Mouse (Mus musculus) CH12.LX (cell line): ENCODE results near the gene Pitpnm2. TPM values are rescaled to one million over a fixed set of nuclear protein-coding genes. Genes with fewer than 3 reads are reported as not detected.

Experiments
- DNase-seq: peaks from one replicate; pipeline ENCODE4 v3.0.0-alpha.2; 2013; ENCODE audit errors: extremely low read depth
- H3K27ac ChIP-seq: 2 replicates; pipeline ENCODE4 v1.5.1; 2012; ENCODE audit warnings: low read depth, mild to moderate bottlenecking, control low read depth, moderate library complexity; ENCODE audit not compliant: insufficient read depth
- H3K27me3 ChIP-seq: replicated peaks from 2 replicates; pipeline ENCODE3; 2012; ENCODE audit warnings: inconsistent platforms
- H3K36me3 ChIP-seq, 2 experiments: replicated peaks in 1 of 2; 2 replicates each; pipeline versions ENCODE3 to v1.6.1; 2012; ENCODE audit warnings: inconsistent platforms in 1 of 2, low read length in 1 of 2, mild to moderate bottlenecking in 1 of 2, mixed read lengths in 1 of 2, moderate library complexity in 1 of 2; ENCODE audit not compliant: control insufficient read depth in 1 of 2, insufficient read depth in 1 of 2
- H3K4me1 ChIP-seq, 2 experiments: 2 replicates each; pipeline ENCODE4 v1.6.1; 2012; ENCODE audit warnings: inconsistent platforms in 1 of 2, moderate library complexity in 1 of 2; ENCODE audit not compliant: insufficient read depth in 2 of 2, control insufficient read depth in 1 of 2
- H3K4me2 ChIP-seq: 2 replicates; pipeline ENCODE4 v1.6.1; 2012; ENCODE audit warnings: low read depth, mild to moderate bottlenecking, control low read depth; ENCODE audit not compliant: poor library complexity, insufficient read depth, severe bottlenecking
- H3K4me3 ChIP-seq, 3 experiments: fragments of 150-350 bp in 1 of 3; sonication (generic) in 1 of 3; replicated peaks in 1 of 3; 2 replicates each; pipeline versions ENCODE3 to v1.5.1; 2011 to 2012; ENCODE audit warnings: low read depth in 2 of 3, low read length in 2 of 3, mild to moderate bottlenecking in 2 of 3, moderate library complexity in 2 of 3, control low read depth in 1 of 3, improper control_type of control experiment in 1 of 3, inconsistent platforms in 1 of 3, mixed read lengths in 1 of 3; ENCODE audit not compliant: poor library complexity in 1 of 3
- H3K79me2 ChIP-seq: replicated peaks from 2 replicates; pipeline ENCODE4 v1.6.1; 2012; ENCODE audit warnings: mild to moderate bottlenecking, moderate library complexity; ENCODE audit not compliant: control insufficient read depth, poor library complexity, insufficient read depth, severe bottlenecking; ENCODE audit errors: extremely low read depth
- H3K9ac ChIP-seq: 2 replicates; pipeline ENCODE4 v1.6.1; 2012; ENCODE audit warnings: low read depth, mild to moderate bottlenecking, control low read depth, moderate library complexity; ENCODE audit not compliant: insufficient read depth
- H3K9me3 ChIP-seq: replicated peaks from 2 replicates; pipeline ENCODE3; 2012; ENCODE audit warnings: low read length, inconsistent platforms, mixed read lengths
- BHLHE40 ChIP-seq: IDR thresholded peaks from 2 replicates; pipeline ENCODE4 v1.6.1; 2011; ENCODE audit warnings: mild to moderate bottlenecking, low read depth, low read length, improper control_type of control experiment
- CHD1 ChIP-seq: IDR thresholded peaks from 2 replicates; pipeline ENCODE4 v1.6.1; 2012; ENCODE audit warnings: low read depth, low read length, improper control_type of control experiment, inconsistent platforms
- ELF1 ChIP-seq: IDR thresholded peaks from 2 replicates; pipeline ENCODE4 v1.6.1; 2014; ENCODE audit warnings: low read depth, mild to moderate bottlenecking, inconsistent platforms, low read length, improper control_type of control experiment
- EP300 ChIP-seq: IDR thresholded peaks from 2 replicates; pipeline ENCODE4 v1.6.1; 2011; ENCODE audit warnings: low read length, improper control_type of control experiment
- ETS1 ChIP-seq: conservative IDR thresholded peaks from 2 replicates; pipeline ENCODE4 v1.6.1; 2012; ENCODE audit warnings: low read depth, mild to moderate bottlenecking, inconsistent platforms, low read length, improper control_type of control experiment, moderate library complexity
- HCFC1 ChIP-seq: IDR thresholded peaks from 2 replicates; pipeline ENCODE4 v1.6.1; 2012; ENCODE audit warnings: low read depth, mild to moderate bottlenecking, inconsistent platforms, low read length, improper control_type of control experiment
- JUN ChIP-seq: IDR thresholded peaks from 2 replicates; pipeline ENCODE4 v1.6.1; 2011; ENCODE audit warnings: low read depth, mild to moderate bottlenecking, low read length, improper control_type of control experiment, moderate library complexity; ENCODE audit not compliant: insufficient read depth
- KAT2A ChIP-seq: IDR thresholded peaks from 2 replicates; pipeline ENCODE4 v1.6.1; 2012; ENCODE audit warnings: low read length, improper control_type of control experiment, inconsistent platforms; ENCODE audit not compliant: insufficient replicate concordance
- MEF2A ChIP-seq: IDR thresholded peaks from 2 replicates; pipeline ENCODE4 v1.6.1; 2014; ENCODE audit warnings: low read depth, mild to moderate bottlenecking, inconsistent platforms, low read length, improper control_type of control experiment, borderline replicate concordance
- MXI1 ChIP-seq: IDR thresholded peaks from 2 replicates; pipeline ENCODE4 v1.6.1; 2011; ENCODE audit warnings: mild to moderate bottlenecking, low read depth, low read length, improper control_type of control experiment
- MYC ChIP-seq: IDR thresholded peaks from 2 replicates; pipeline ENCODE4 v1.6.1; 2011; ENCODE audit warnings: low read depth, mild to moderate bottlenecking, improper control_type of control experiment, low read length
- NRF1 ChIP-seq: IDR thresholded peaks from 2 replicates; pipeline ENCODE4 v1.6.1; 2014; ENCODE audit warnings: low read depth, mild to moderate bottlenecking, inconsistent platforms, low read length, improper control_type of control experiment, moderate library complexity
- POLR2A ChIP-seq: IDR thresholded peaks from 2 replicates; pipeline ENCODE4 v1.6.1; 2011; ENCODE audit warnings: low read depth, mild to moderate bottlenecking, improper control_type of control experiment, low read length
- POLR2AphosphoS2 ChIP-seq: IDR thresholded peaks from 2 replicates; pipeline ENCODE4 v1.6.1; 2011; ENCODE audit warnings: low read depth, low read length, improper control_type of control experiment
- RAD21 ChIP-seq: IDR thresholded peaks from 2 replicates; pipeline ENCODE4 v1.6.1; 2011; ENCODE audit warnings: low read depth, mild to moderate bottlenecking, low read length, improper control_type of control experiment, moderate library complexity
- RCOR1 ChIP-seq: conservative IDR thresholded peaks from 2 replicates; pipeline ENCODE4 v1.6.1; 2012; ENCODE audit warnings: low read depth, mild to moderate bottlenecking, inconsistent platforms, low read length, improper control_type of control experiment
- SMC3 ChIP-seq: IDR thresholded peaks from 2 replicates; pipeline ENCODE4 v1.6.1; 2011; ENCODE audit warnings: low read depth, low read length, improper control_type of control experiment
- TCF12 ChIP-seq: IDR thresholded peaks from 2 replicates; pipeline ENCODE4 v1.6.1; 2014; ENCODE audit warnings: low read depth, mild to moderate bottlenecking, inconsistent platforms, low read length, improper control_type of control experiment
- UBTF ChIP-seq: IDR thresholded peaks from 2 replicates; pipeline ENCODE4 v1.6.1; 2012; ENCODE audit warnings: low read depth, mild to moderate bottlenecking, inconsistent platforms, low read length, improper control_type of control experiment, moderate library complexity
- USF2 ChIP-seq: conservative IDR thresholded peaks from 2 replicates; pipeline ENCODE4 v1.6.1; 2011; ENCODE audit warnings: low read depth, low read length, improper control_type of control experiment
- ZC3H11A ChIP-seq: IDR thresholded peaks from 2 replicates; pipeline ENCODE4 v1.6.1; 2012; ENCODE audit warnings: low read depth, mild to moderate bottlenecking, inconsistent platforms, low read length, improper control_type of control experiment
- dilution Hi-C: fragments of 300-500 bp; cut with MboI; formaldehyde crosslinking; loops from 2 replicates; pipeline ENCODE4 v1.14.3; 2020; ENCODE audit warnings: low sequenced_read_pairs; ENCODE audit not compliant: extremely low pct_unique_long_range_greater_than_20kb, extremely low pct_ligation_motif_present
- in situ Hi-C: fragments of 300-500 bp; cut with MboI; formaldehyde crosslinking; loops from 3 replicates; pipeline ENCODE4 v1.14.3; 2019; ENCODE audit warnings: low sequenced_read_pairs, low pct_ligation_motif_present, low pct_unique_long_range_greater_than_20kb, mixed read lengths
- polyA plus RNA-seq: library from polyadenylated mRNA; unstranded; fragments of >175 nt; gene quantifications from 2 replicates; pipeline ENCODE4 v1.2.1, GENCODE M21; 2012; ENCODE audit warnings: low read depth; ENCODE audit not compliant: insufficient read length
- total RNA-seq, 2 experiments: library from RNA; depleted of rRNA; stranded (reverse); fragments of 300-350 nt in 1 of 2; fragments of >200 nt in 1 of 2; gene quantifications; 2 replicates each; pipeline ENCODE4 v1.2.3; 2012 to 2014

The Pitpnm2 gene
- total and polyA plus RNA-seq, 3 experiments: 1.0 to 11.9 (median 5.3) TPM

DNA sequence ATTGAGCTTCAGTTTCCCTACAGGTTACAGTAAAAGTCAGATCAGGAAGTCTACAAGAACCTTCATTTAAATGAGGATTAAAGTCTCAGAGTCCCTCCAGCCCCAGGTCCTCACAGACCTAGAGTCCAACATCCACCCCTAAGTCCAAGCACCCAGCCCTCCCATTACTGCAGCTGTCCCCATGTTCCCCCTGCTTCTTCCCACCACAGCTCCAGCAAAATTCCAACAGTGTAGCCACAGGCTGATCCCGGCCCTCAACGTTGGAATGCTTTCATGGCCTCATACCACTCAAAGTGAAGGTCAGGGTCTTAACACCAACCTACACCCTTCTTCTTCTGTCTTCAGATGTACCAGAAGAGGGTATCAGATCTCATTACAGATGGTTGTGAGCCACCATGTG lies 37.9 kb downstream of the Pitpnm2 start:
- dilution Hi-C loops: no loop called here
- Histone ChIP-seq H3K79me2 (no peaks in the 10 kb centered on the region), H3K36me3 (peaks cover 0 to 37% of the 10 kb centered on the region in 2 experiments), H3K4me1 (peaks cover 16 to 42% of the 10 kb centered on the region in 2 experiments), H3K9ac (no peak overlapping the region), H3K4me2 (no peak overlapping the region), H3K27ac (no peak overlapping the region), H3K9me3 (no peaks in the 10 kb centered on the region)
- in situ Hi-C loops: no loop called here
- TF ChIP-seq TCF12 (no peak), POLR2AphosphoS2 (no peak), KAT2A (no peak), NRF1 (no peak)
- TF ChIP-seq, all 38 proteins: peak for 0
- no peak overlapping the region for H3K4me3 ChIP-seq
- DNase-seq: no peak
- H3K27me3 ChIP-seq: no peaks in the 10 kb centered on the region

DNA sequence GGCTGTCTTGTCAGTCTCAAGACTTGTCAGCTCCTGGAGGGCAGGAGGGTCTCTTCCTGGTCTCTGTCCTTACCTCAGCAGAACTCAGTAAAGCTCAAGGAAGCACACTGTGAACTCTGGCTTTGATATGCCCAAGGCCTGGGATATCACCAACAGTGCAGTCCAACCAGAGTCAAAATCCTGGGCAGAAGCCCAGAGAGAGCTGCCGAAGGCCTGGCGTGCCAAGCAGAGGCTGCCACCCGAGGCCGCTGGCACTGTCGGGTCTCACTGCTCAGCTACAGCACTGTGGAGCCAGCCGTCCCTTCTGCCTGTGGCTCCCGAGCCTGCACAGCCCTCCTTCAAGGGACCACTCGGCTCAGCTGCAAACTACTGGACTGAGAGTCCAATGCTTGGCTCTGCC lies 38.3 kb downstream of the Pitpnm2 start:
- Histone ChIP-seq H3K4me3 (no peak overlapping the region), H3K27ac (no peak overlapping the region), H3K9ac (no peak overlapping the region), H3K36me3 (peaks cover 0 to 37% of the 10 kb centered on the region in 2 experiments), H3K4me1 (peaks cover 16 to 42% of the 10 kb centered on the region in 2 experiments), H3K79me2 (no peaks in the 10 kb centered on the region), H3K27me3 (no peaks in the 10 kb centered on the region), H3K4me2 (no peak overlapping the region), H3K9me3 (no peaks in the 10 kb centered on the region)
- in situ Hi-C loops (no loop called here), dilution Hi-C loops (no loop called here)
- DNase-seq: no peak
- TF ChIP-seq ZC3H11A (no peak), ELF1 (no peak), EP300 (no peak), BHLHE40 (no peak), CHD1 (no peak), RCOR1 (no peak), MEF2A (no peak), SMC3 (no peak), HCFC1 (no peak), USF2 (no peak), UBTF (no peak), POLR2A (no peak), RAD21 (no peak), TCF12 (no peak), MXI1 (no peak), MYC (no peak), ETS1 (no peak), JUN (no peak)
